Comparison of ENCODE assay signal across 40 mouse cellular contexts in the genomic region with DNA sequence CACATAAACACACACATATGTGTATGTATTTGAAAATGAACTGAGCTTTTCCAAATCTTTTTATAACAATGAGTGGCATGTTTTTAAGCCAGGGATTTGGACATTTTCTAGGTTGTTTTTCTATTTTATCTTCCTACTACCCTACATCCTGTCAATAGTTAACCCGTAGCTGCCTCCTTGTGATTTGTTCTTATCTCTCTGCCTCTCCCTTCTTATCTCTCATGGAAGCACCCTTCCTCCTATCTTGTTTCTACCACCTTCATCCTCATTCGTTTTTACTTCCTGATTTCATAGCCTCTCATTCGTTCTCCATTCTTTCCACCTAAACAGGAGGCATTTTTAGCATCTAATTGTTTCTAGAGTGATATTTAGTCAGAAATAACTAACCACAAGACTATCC. TPM values are rescaled to one million over a fixed set of nuclear protein-coding genes. Genes with fewer than 3 reads are reported as not detected.
"Had no signal": no experiment of that assay in that cellular context is flagged by ENCODE, and none has a peak within 500 bp of the region (broad histone marks: within the 10 kb centered on the region; RNA-seq: fewer than 3 reads in every experiment).

No protein-coding gene starts in this region.

- DNase-seq: gastrocnemius, adult 2 months; gastrocnemius, postnatal 10 days; gastrocnemius, postnatal 25 days; heart, adult 18-20 months; heart, postnatal 14 days; heart, postnatal 36 days; kidney, adult 18-20 months; kidney, adult 8-10 months; kidney, postnatal 10 days; kidney, postnatal 25 days; kidney, postnatal 4 days; layer of hippocampus, adult 9-11 months had no signal

- H3K9ac ChIP-seq: heart, embryonic 13.5 days; heart, embryonic 15.5 days; hindbrain, embryonic 13.5 days; hindbrain, embryonic 15.5 days; limb, embryonic 13.5 days; limb, embryonic 15.5 days; liver, embryonic 12.5 days; liver, embryonic 14.5 days had no signal

- ATAC-seq: hindbrain, postnatal 0 days; liver, embryonic 12.5 days had no signal

- H3K27ac ChIP-seq: gastrocnemius, adult 2 months; heart, embryonic 13.5 days; heart, embryonic 15.5 days; hindbrain, embryonic 13.5 days; hindbrain, embryonic 15.5 days; hindbrain, postnatal 0 days; left cerebral cortex, adult 2 months; limb, embryonic 13.5 days; limb, embryonic 15.5 days; liver, embryonic 12.5 days; liver, embryonic 14.5 days had no signal

- H3K9me3 ChIP-seq: heart, embryonic 13.5 days; heart, embryonic 15.5 days; hindbrain, embryonic 13.5 days; hindbrain, embryonic 15.5 days; limb, embryonic 13.5 days; limb, embryonic 15.5 days; liver, embryonic 12.5 days had no signal

- H3K27me3 ChIP-seq: heart, embryonic 13.5 days; heart, embryonic 15.5 days; hindbrain, embryonic 13.5 days; hindbrain, embryonic 15.5 days; limb, embryonic 13.5 days; limb, embryonic 15.5 days; liver, embryonic 12.5 days had no signal

- H3K4me3 ChIP-seq: gastrocnemius, adult 2 months; heart, embryonic 13.5 days; heart, embryonic 15.5 days; hindbrain, embryonic 13.5 days; hindbrain, embryonic 15.5 days; left cerebral cortex, adult 2 months; limb, embryonic 13.5 days; limb, embryonic 15.5 days; liver, embryonic 12.5 days had no signal

- H3K4me1 ChIP-seq: heart, embryonic 13.5 days; heart, embryonic 15.5 days; hindbrain, embryonic 13.5 days; hindbrain, embryonic 15.5 days; limb, embryonic 13.5 days; limb, embryonic 15.5 days; liver, embryonic 12.5 days had no signal

- H3K36me3 ChIP-seq: heart, embryonic 13.5 days; heart, embryonic 15.5 days; hindbrain, embryonic 13.5 days; hindbrain, embryonic 15.5 days; limb, embryonic 13.5 days; limb, embryonic 15.5 days; liver, embryonic 12.5 days had no signal

- H3K4me2 ChIP-seq: heart, embryonic 11.5 days; heart, embryonic 13.5 days; heart, embryonic 15.5 days; hindbrain, embryonic 13.5 days; hindbrain, embryonic 15.5 days; limb, embryonic 13.5 days; limb, embryonic 15.5 days; liver, embryonic 12.5 days had no signal

RNA-seq across cellular contexts. Expression of gene Olfr2, which starts 1.7 kb away (rescaled TPM):
- total RNA-seq: gastrocnemius, adult 2 months; gastrocnemius, postnatal 10 days; gastrocnemius, postnatal 25 days; gastrocnemius, postnatal 4 days; granulocyte monocyte progenitor cell, adult 5-6 weeks; heart, adult 18-20 months; heart, adult 8-10 months; heart, postnatal 14 days; heart, postnatal 36 days; hematopoietic stem cell, adult 5-6 weeks; hindbrain, postnatal 0 days; layer of hippocampus, adult 18-20 months; layer of hippocampus, adult 8-10 months; layer of hippocampus, postnatal 14 days; left cerebral cortex, adult 2 months; left cerebral cortex, postnatal 14 days; left cerebral cortex, postnatal 36 days; liver, adult 2 months had no signal
- polyA plus RNA-seq: frontal cortex, adult 2 months; heart, embryonic 11.5 days; heart, embryonic 13.5 days; heart, embryonic 15.5 days; heart, postnatal 0 days; hindbrain, embryonic 11.5 days; hindbrain, embryonic 13.5 days; hindbrain, embryonic 15.5 days; hindbrain, postnatal 0 days; intestine, embryonic 14.5 days; kidney, embryonic 14.5 days; kidney, embryonic 16.5 days; limb, embryonic 11.5 days; limb, embryonic 13.5 days; limb, embryonic 15.5 days; liver, adult 2 months; liver, embryonic 12.5 days; liver, embryonic 14.5 days had no signal

RNA-seq across cellular contexts. Expression of gene Olfr713, which starts 26.8 kb away (rescaled TPM):
- total RNA-seq: gastrocnemius, adult 2 months; gastrocnemius, postnatal 10 days; gastrocnemius, postnatal 25 days; gastrocnemius, postnatal 4 days; granulocyte monocyte progenitor cell, adult 5-6 weeks; heart, adult 18-20 months; heart, adult 8-10 months; heart, postnatal 14 days; heart, postnatal 36 days; hematopoietic stem cell, adult 5-6 weeks; hindbrain, postnatal 0 days; layer of hippocampus, adult 18-20 months; layer of hippocampus, adult 8-10 months; layer of hippocampus, postnatal 14 days; left cerebral cortex, adult 2 months; left cerebral cortex, postnatal 14 days; left cerebral cortex, postnatal 36 days; liver, adult 2 months had no signal
- polyA plus RNA-seq: frontal cortex, adult 2 months; heart, embryonic 11.5 days; heart, embryonic 13.5 days; heart, embryonic 15.5 days; heart, postnatal 0 days; hindbrain, embryonic 11.5 days; hindbrain, embryonic 13.5 days; hindbrain, embryonic 15.5 days; hindbrain, postnatal 0 days; intestine, embryonic 14.5 days; kidney, embryonic 14.5 days; kidney, embryonic 16.5 days; limb, embryonic 11.5 days; limb, embryonic 13.5 days; limb, embryonic 15.5 days; liver, adult 2 months; liver, embryonic 12.5 days; liver, embryonic 14.5 days had no signal

RNA-seq across cellular contexts. Expression of gene Olfr711, which starts 28.9 kb away (rescaled TPM):
- total RNA-seq: gastrocnemius, adult 2 months; gastrocnemius, postnatal 10 days; gastrocnemius, postnatal 25 days; gastrocnemius, postnatal 4 days; granulocyte monocyte progenitor cell, adult 5-6 weeks; heart, adult 18-20 months; heart, adult 8-10 months; heart, postnatal 14 days; heart, postnatal 36 days; hematopoietic stem cell, adult 5-6 weeks; hindbrain, postnatal 0 days; layer of hippocampus, adult 18-20 months; layer of hippocampus, adult 8-10 months; layer of hippocampus, postnatal 14 days; left cerebral cortex, adult 2 months; left cerebral cortex, postnatal 14 days; left cerebral cortex, postnatal 36 days; liver, adult 2 months had no signal
- polyA plus RNA-seq: frontal cortex, adult 2 months; heart, embryonic 11.5 days; heart, embryonic 13.5 days; heart, embryonic 15.5 days; heart, postnatal 0 days; hindbrain, embryonic 11.5 days; hindbrain, embryonic 13.5 days; hindbrain, embryonic 15.5 days; hindbrain, postnatal 0 days; intestine, embryonic 14.5 days; kidney, embryonic 14.5 days; kidney, embryonic 16.5 days; limb, embryonic 11.5 days; limb, embryonic 13.5 days; limb, embryonic 15.5 days; liver, adult 2 months; liver, embryonic 12.5 days; liver, embryonic 14.5 days had no signal

RNA-seq across cellular contexts. Expression of gene Olfr6, which starts 40.4 kb away (rescaled TPM):
- total RNA-seq: gastrocnemius, adult 2 months; gastrocnemius, postnatal 10 days; gastrocnemius, postnatal 25 days; gastrocnemius, postnatal 4 days; granulocyte monocyte progenitor cell, adult 5-6 weeks; heart, adult 18-20 months; heart, adult 8-10 months; heart, postnatal 14 days; heart, postnatal 36 days; hematopoietic stem cell, adult 5-6 weeks; hindbrain, postnatal 0 days; layer of hippocampus, adult 18-20 months; left cerebral cortex, adult 2 months; left cerebral cortex, postnatal 14 days; left cerebral cortex, postnatal 36 days; liver, adult 2 months had no signal
- polyA plus RNA-seq: frontal cortex, adult 2 months; heart, embryonic 11.5 days; heart, embryonic 13.5 days; heart, embryonic 15.5 days; heart, postnatal 0 days; hindbrain, embryonic 11.5 days; hindbrain, embryonic 13.5 days; hindbrain, embryonic 15.5 days; hindbrain, postnatal 0 days; intestine, embryonic 14.5 days; kidney, embryonic 14.5 days; kidney, embryonic 16.5 days; limb, embryonic 11.5 days; limb, embryonic 13.5 days; limb, embryonic 15.5 days; liver, adult 2 months; liver, embryonic 12.5 days; liver, embryonic 14.5 days had no signal

RNA-seq across cellular contexts. Expression of gene Olfr710, which starts 56.1 kb away (rescaled TPM):
- total RNA-seq: gastrocnemius, adult 2 months; gastrocnemius, postnatal 10 days; gastrocnemius, postnatal 25 days; gastrocnemius, postnatal 4 days; granulocyte monocyte progenitor cell, adult 5-6 weeks; heart, adult 18-20 months; heart, adult 8-10 months; heart, postnatal 14 days; heart, postnatal 36 days; hematopoietic stem cell, adult 5-6 weeks; hindbrain, postnatal 0 days; layer of hippocampus, adult 18-20 months; layer of hippocampus, adult 8-10 months; layer of hippocampus, postnatal 14 days; left cerebral cortex, adult 2 months; left cerebral cortex, postnatal 14 days; left cerebral cortex, postnatal 36 days; liver, adult 2 months had no signal
- polyA plus RNA-seq: frontal cortex, adult 2 months; heart, embryonic 11.5 days; heart, embryonic 13.5 days; heart, embryonic 15.5 days; heart, postnatal 0 days; hindbrain, embryonic 11.5 days; hindbrain, embryonic 13.5 days; hindbrain, embryonic 15.5 days; hindbrain, postnatal 0 days; intestine, embryonic 14.5 days; kidney, embryonic 14.5 days; kidney, embryonic 16.5 days; limb, embryonic 11.5 days; limb, embryonic 13.5 days; limb, embryonic 15.5 days; liver, adult 2 months; liver, embryonic 12.5 days; liver, embryonic 14.5 days had no signal
